Mouse (Mus musculus) naive thymus-derived CD4-positive, alpha-beta T cell, adult 2 months (primary cell): ENCODE data around the gene Tnni3k.
"Not testable (repeated sequence)": the region's sequence is repeated elsewhere in the genome, so short reads cannot be mapped to it uniquely, and the experiment has no call there.

ENCODE experiments used
- DNase-seq: peaks from one replicate; pipeline ENCODE4 v3.0.0-alpha.2; 2011; ENCODE audit warnings: low read depth

Tnni3k gene

GRCm38 (mm10) chr3:154825739-154826138 lies 229.5 kb downstream of the Tnni3k start:
- no peak for DNase-seq

- DNase-seq = no peak
Observed at GRCm38 (mm10) chr3:154824713-154825112, 230.5 kb downstream of the Tnni3k start.

GRCm38 (mm10) chr3:154819684-154820083 lies 235.5 kb downstream of the Tnni3k start:
- DNase-seq = not testable (repeated sequence)

GRCm38 (mm10) chr3:154817732-154818131 lies 237.5 kb downstream of the Tnni3k start:
- peak; percentile 1 for DNase-seq

DNA sequence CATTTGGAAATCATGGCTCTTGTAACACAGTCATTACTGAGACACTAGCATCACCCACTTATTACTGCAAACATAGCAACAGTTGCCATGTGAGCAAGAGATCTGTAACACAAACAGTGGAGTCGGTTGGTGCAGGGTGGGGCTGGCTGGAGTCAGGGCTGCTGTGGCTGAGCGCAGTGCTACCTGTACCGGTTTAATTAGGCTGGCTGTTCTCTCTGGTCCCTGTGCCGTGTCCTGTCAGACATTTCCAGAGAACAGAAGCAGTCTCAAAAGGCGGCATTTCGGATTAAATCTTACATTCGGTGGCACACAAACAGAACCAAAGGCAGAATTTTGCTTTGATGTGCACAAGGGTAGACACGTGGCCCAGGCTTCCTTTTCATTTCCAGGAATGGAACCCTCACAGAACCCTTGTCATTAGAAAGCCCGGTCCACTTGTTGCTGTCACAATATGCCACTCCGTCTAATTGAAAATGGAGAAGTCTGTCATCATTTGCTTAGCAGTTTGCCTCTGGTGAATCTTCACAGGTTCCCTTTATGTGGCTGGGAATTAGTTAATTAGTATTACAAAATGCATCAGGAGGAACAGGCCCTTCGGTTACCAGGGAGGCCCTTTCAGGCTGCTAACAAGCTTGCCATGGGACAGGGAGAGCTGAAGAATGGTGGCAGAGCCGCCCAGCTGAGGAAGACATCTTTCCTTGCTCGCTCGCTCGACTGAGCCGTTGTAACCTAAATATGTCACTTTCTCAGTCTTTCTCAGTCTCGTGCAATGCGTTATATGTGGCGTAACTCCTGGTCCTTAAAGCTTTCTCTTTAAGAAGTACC lies 238.2 kb downstream of the Tnni3k start:
- no peak for DNase-seq

DNA sequence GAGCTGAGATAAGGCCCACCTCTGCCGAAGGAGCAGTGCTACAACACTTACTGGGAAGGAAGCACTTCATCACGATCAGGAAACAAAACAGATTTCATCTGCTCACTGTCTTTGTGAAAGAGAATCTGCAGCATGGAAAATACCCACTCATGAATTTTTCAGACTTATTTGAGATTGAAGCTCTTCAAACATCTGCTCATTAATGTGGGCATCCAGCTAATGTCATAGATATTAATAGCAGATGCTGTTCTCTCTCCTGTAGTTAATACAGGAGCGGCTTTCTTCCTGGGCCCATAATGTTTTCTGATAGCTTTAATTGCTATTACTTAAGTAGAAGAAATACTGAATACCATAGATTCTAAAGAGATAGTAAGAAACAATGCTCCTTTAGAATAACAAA lies 239.0 kb downstream of the Tnni3k start:
- DNase-seq = no peak

- DNase-seq = no peak
Observed at GRCm38 (mm10) chr3:154815606-154816005, 239.6 kb downstream of the Tnni3k start.

DNA sequence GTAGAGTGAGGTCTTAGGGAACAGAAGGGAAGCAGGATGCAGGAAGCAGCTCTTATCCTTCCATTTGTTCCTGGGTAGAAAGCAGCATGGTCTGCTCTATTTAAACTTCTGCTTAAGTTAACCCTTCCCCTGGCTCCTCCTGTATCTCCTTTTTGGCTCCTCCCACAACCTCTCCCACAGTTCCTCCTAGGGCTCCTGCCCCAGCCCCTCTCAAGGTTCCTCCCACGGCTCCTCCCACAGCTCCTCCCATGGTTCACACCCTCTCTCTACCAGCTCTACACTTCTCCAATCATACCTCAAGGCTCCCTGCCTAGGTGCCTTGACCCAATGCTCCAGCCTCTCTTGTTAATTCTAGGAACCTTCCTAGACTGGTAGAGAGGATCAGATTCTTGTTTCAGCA lies 242.3 kb downstream of the Tnni3k start:
- DNase-seq = no peak

GRCm38 (mm10) chr3:154811833-154812232 lies 243.4 kb downstream of the Tnni3k start:
- no peak for DNase-seq

GRCm38 (mm10) chr3:154811281-154811680 lies 243.9 kb downstream of the Tnni3k start:
- DNase-seq = no peak

GRCm38 (mm10) chr3:154810273-154810870 lies 244.8 kb downstream of the Tnni3k start:
- no peak for DNase-seq

DNA sequence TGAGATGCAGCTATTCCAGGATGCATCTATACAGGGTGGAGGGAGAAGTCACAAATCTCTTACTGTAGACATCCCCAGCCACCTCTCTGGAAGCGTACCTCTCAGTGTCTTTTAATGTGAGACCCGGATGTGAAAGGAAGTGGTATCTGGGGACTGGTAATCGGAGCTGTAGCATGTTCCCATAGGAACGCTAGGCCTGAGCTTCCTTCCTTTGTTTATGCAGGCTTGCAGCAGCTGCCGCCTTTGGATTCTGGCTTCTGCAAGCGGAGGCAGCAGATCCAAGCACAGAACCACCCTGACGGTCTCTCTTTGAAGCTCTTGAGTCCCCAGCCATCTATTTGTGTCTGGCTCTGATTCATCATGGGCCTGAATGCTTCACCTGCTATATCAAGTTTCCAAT lies 248.6 kb downstream of the Tnni3k start:
- no peak for DNase-seq

GRCm38 (mm10) chr3:154800888-154801429 lies 254.2 kb downstream of the Tnni3k start:
- no peak for DNase-seq

DNA sequence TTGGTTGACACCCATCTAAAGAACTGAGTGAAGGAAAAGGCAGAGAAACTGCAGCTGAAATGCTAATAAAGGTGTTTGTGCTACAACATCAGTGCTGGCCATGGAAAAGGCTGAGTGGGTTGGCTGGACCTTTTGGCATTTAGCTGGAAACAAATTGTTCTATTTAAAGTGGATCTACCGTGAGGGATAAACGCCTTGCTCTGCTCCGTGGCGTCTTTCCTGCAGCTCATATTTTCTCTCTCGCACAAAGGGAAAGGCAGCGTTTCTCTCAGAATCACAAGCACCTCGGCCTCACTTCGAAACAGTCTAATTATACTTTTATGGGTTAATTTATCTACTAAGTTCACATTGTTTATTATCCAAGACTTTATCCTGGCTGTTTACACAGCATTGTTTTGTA lies 254.8 kb downstream of the Tnni3k start:
- no peak for DNase-seq

- DNase-seq = no peak
Observed at GRCm38 (mm10) chr3:154798806-154799205, 256.4 kb downstream of the Tnni3k start.

GRCm38 (mm10) chr3:154793571-154793970 lies 261.6 kb downstream of the Tnni3k start:
- no peak for DNase-seq

DNA sequence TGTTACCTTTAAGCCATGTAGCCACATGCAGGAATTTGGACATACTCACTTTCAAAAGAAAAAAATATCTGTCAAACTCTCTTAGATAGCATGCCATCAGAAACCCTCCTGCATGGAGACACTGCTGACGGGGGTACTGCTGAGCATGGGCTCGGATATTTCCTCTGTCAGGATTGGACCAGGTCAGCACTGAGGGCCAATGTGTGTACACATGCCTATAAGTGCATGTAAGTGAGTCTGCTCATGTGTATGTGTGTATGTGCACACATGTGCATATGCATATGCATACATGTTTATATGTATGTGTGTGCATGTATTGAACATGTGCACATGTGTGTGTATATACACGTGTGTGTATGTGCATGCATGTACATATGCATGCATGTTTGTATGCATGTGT lies 267.6 kb downstream of the Tnni3k start:
- DNase-seq = no peak

DNA sequence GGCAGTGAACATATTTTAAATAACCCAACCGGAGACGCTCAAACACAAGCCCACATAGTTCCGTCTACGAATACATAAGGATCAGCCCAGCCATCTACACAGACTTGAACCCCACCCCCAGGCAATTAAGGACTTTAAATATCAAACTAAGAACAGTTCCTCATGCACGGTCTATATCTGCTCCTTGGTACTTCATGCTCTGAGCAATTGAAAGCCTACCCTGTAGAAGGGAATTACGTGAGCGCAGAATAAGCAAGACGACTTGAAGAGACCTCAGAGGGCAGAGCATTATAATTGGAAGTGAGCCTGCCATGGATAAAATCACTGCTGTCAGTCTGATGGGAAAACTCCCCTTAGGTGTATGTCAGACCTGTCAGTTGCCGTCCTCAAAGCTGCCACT lies 268.9 kb downstream of the Tnni3k start:
- DNase-seq = no peak

DNA sequence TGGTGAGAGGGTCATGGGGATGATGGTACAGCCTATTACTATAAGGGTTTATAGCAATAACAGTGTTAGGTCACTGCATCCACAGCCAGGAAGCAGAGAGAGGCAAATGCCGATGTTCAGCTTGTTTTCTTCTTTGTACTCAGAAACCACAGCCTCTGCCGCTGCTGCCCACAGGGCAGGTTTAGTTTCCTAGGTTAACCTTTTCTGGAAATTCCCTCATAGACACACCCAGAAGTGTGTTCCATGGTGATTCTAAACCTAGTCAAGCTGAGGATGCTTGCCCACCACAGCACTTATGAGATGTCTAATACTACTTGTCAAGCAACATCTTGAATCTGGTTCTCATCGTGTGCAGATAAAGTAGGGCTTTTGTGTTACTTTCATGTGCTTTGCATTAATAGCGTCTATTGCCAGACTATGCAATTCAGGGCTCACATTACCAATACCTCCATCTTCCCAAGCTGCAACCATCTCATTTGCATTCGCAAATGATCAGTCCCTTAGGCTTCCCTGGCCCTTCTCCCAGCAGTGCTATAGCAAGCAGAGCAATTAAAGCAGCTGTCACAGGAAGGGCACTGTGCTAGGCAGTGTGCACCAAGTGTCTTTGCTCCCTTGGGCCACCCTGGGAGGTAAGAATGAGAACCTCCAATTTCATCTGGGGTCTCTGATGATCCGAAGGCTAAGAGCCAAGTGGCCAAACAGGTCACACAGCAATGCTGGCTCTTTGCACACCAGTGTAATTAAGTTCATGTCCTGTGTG lies 276.2 kb downstream of the Tnni3k start:
- no peak for DNase-seq

DNA sequence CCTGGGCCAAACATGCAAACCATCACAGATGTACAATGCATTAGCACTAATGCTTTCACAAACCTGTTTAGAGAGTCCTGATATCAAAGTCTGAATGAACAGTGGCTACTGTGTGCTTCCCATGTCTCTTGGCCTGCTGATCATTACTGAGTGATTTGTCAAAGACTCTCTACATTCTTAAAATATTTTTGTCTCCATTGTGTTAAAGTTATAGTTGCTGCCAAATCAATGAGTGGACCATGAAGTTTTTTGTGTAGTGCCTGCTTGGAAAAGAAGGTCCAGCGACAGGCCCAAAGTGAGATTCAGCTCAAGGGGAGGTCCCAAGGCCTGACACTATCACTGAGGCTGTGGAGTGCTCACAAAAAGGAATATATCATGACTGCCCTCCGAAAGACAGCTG lies 283.6 kb downstream of the Tnni3k start:
- no peak for DNase-seq

GRCm38 (mm10) chr3:154766321-154766720 lies 288.9 kb downstream of the Tnni3k start:
- DNase-seq = no peak

GRCm38 (mm10) chr3:154764115-154764514 lies 291.1 kb downstream of the Tnni3k start:
- no peak for DNase-seq

- DNase-seq = no peak
Observed at GRCm38 (mm10) chr3:154763374-154763773, 291.8 kb downstream of the Tnni3k start.
